In the genomic region with DNA sequence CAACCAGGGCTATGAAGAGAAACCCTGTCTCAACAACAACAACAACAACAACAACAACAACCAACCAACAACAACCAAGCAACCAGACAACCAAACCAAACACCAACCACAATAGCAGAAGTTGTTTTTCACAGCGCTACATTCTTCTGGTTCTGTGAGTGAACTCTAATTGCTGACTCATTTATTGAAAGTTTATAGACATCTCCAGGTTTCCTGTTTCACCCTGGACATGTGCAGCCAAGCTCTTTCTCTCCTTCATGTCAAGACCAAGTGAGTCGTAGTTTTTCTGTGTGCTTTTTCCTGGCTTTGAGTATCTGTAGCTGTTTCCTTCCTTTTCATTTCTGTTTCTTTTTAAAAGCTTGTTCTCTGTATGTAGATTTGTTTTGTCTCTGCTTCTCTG, we compare ENCODE assay signal across 16 mouse cellular contexts.
A peak's percentile ranks its signal among the peaks of the same experiment; 100 is the strongest.
DNase-seq lines count a peak whose midpoint lies in the region; ATAC-seq lines count a peak whose summit lies in the region.
"Had no signal": no experiment of that assay in that cellular context is flagged by ENCODE, and none has a peak within 500 bp of the region (broad histone marks: within the 10 kb centered on the region; RNA-seq: fewer than 3 reads in every experiment).

No protein-coding gene starts in this region.

- H3K27me3 ChIP-seq in intestine, embryonic 16.5 days (replicated peaks; ENCODE audit: control insufficient read depth, insufficient read depth, low read length), result no peaks in the 10 kb centered on the region
- H3K27me3 ChIP-seq: embryonic facial prominence, embryonic 12.5 days had no signal

- no peak overlapping the region for H3K4me2 ChIP-seq in intestine, embryonic 16.5 days (ENCODE audit: low read depth, low read length)
- H3K4me2 ChIP-seq: embryonic facial prominence, embryonic 12.5 days; hindbrain, embryonic 14.5 days had no signal

- peak; percentile 82 for DNase-seq in heart, adult 11 months
- no peak for DNase-seq in heart, adult 8-10 months (ENCODE audit: low spot score)
- peak; percentile 63 for DNase-seq in 3T3-L1 (ENCODE audit: low read depth, low spot score)
- DNase-seq in Muller cell, postnatal 12 days (ENCODE audit: inconsistent ontology term), result peak; percentile 41
- DNase-seq in retina, postnatal 1 day, result no peak
- DNase-seq in embryo, embryonic 11 days, result no peak
- no peak for DNase-seq in layer of hippocampus, adult 9-10 months (ENCODE audit: low spot score)
- DNase-seq: adrenal gland, adult 2 months; cerebellum, postnatal 10 days; heart, adult 18-20 months; right cerebral cortex, postnatal 4 days had no signal

- ATAC-seq in intestine, embryonic 16.5 days, result 0 out of 2 replicates have a peak, but pooled peaks have one; percentile 15

- H3K9me3 ChIP-seq in intestine, embryonic 16.5 days (ENCODE audit: control insufficient read depth, low read length), result no peaks in the 10 kb centered on the region
- H3K9me3 ChIP-seq: embryonic facial prominence, embryonic 12.5 days; forebrain, embryonic 10.5 days had no signal

- H3K36me3 ChIP-seq in intestine, embryonic 16.5 days (ENCODE audit: control insufficient read depth, insufficient read depth, low read length), result no peaks in the 10 kb centered on the region
- H3K36me3 ChIP-seq: embryonic facial prominence, embryonic 12.5 days; forebrain, embryonic 10.5 days had no signal

- H3K9ac ChIP-seq in intestine, embryonic 16.5 days (ENCODE audit: low read depth, low read length), result no peak overlapping the region
- H3K9ac ChIP-seq: embryonic facial prominence, embryonic 12.5 days; hindbrain, embryonic 14.5 days had no signal

- H3K27ac ChIP-seq in intestine, embryonic 16.5 days (ENCODE audit: low read length), result no peak overlapping the region
- H3K27ac ChIP-seq: embryonic facial prominence, embryonic 12.5 days; forebrain, embryonic 10.5 days; hindbrain, embryonic 14.5 days; left cerebral cortex, adult 2 months had no signal

- H3K4me3 ChIP-seq in intestine, embryonic 16.5 days (ENCODE audit: low read length), result no peak overlapping the region
- H3K4me3 ChIP-seq: embryonic facial prominence, embryonic 12.5 days; forebrain, embryonic 10.5 days; left cerebral cortex, adult 2 months had no signal

- peaks cover 10% of the 10 kb centered on the region; the same call in 1 of the 2 replicates for H3K4me1 ChIP-seq in intestine, embryonic 16.5 days (ENCODE audit: control insufficient read depth, insufficient read depth, low read length)
- H3K4me1 ChIP-seq: embryonic facial prominence, embryonic 12.5 days; forebrain, embryonic 10.5 days had no signal

- WGBS in intestine, embryonic 16.5 days, result 72% methylated on average over 2 of the region's 2 CpGs

Comparison
In these comparisons a context has a peak if more than half of its experiments do, and no peak if none do; other contexts are left out.
1. DNase-seq: peak in heart, adult 11 months (single experiment), 3T3-L1 (single experiment) and Muller cell, postnatal 12 days (single experiment); none in heart, adult 8-10 months (single experiment), retina, postnatal 1 day (single experiment), embryo, embryonic 11 days (single experiment) and layer of hippocampus, adult 9-10 months (single experiment).